Mouse (Mus musculus) G1E (cell line): Measurements from ENCODE around the gene Hist1h2bm. TPM values are rescaled to one million over a fixed set of nuclear protein-coding genes. Genes with fewer than 3 reads are reported as not detected.
A peak's percentile ranks its signal among the peaks of the same experiment; 100 is the strongest.
"Not testable (repeated sequence)": the region's sequence is repeated elsewhere in the genome, so short reads cannot be mapped to it uniquely, and the experiment has no call there.

Experiments used
- ATAC-seq: 2 replicates; pipeline ENCODE4 v1.8.0; 2016; ENCODE audit warnings: mild to moderate bottlenecking; ENCODE audit not compliant: insufficient number of reproducible peaks, poor library complexity, low FRiP score, severe bottlenecking; ENCODE audit errors: extremely low read depth
- DNase-seq: peaks from one replicate; pipeline ENCODE4 v3.0.0; 2012; ENCODE audit warnings: low spot score
- H3K27me3 ChIP-seq: 2 replicates; pipeline ENCODE4 v1.6.1; 2012; ENCODE audit warnings: mild to moderate bottlenecking, low read length, inconsistent platforms; ENCODE audit not compliant: insufficient read depth
- H3K36me3 ChIP-seq: replicated peaks from 2 replicates; pipeline ENCODE3; 2012; ENCODE audit warnings: mild to moderate bottlenecking, inconsistent platforms
- H3K4me1 ChIP-seq: 2 replicates; pipeline ENCODE4 v1.6.1; 2012; ENCODE audit warnings: low read depth, low read length, inconsistent platforms, mixed read lengths; ENCODE audit not compliant: insufficient read depth
- H3K4me3 ChIP-seq: 2 replicates; pipeline ENCODE4 v1.5.1; 2012; ENCODE audit warnings: low read depth, mild to moderate bottlenecking, inconsistent platforms, low read length, moderate library complexity, mixed read lengths
- H3K9me3 ChIP-seq: replicated peaks from 2 replicates; pipeline ENCODE4 v1.6.1; 2012; ENCODE audit warnings: inconsistent platforms
- CTCF ChIP-seq: IDR thresholded peaks from 2 replicates; pipeline ENCODE4 v1.5.1; 2012; ENCODE audit warnings: low read depth, low read length, inconsistent platforms, mixed read lengths
- GATA1 ChIP-seq: IDR thresholded peaks from 2 replicates; pipeline ENCODE4 v1.6.1; 2012; ENCODE audit warnings: borderline replicate concordance, low read length, inconsistent platforms, mixed read lengths
- GATA2 ChIP-seq: IDR thresholded peaks from 2 replicates; pipeline ENCODE4 v1.6.1; 2012; ENCODE audit warnings: low read depth, low read length, inconsistent platforms, borderline replicate concordance
- POLR2AphosphoS5 ChIP-seq: IDR thresholded peaks from 2 replicates; pipeline ENCODE4 v1.6.1; 2012; ENCODE audit warnings: low read depth, low read length, inconsistent platforms; ENCODE audit not compliant: insufficient replicate concordance
- TAL1 ChIP-seq: conservative IDR thresholded peaks from 2 replicates; pipeline ENCODE4 v1.6.1; 2012; ENCODE audit warnings: low read depth, low read length, inconsistent platforms, mixed read lengths
- polyA plus RNA-seq: library from polyadenylated mRNA; stranded (reverse); fragments of >175 nt; gene quantifications from 2 replicates; pipeline ENCODE4 v1.2.3, GENCODE M21; 2012
- total RNA-seq, 2 experiments: library from RNA; stranded (forward) in 1 of 2; stranded (reverse) in 1 of 2; fragments of 200-1000 nt in 1 of 2; fragments of >200 nt in 1 of 2; fragmentation: Nextera tagmentation in 1 of 2; gene quantifications; 2 replicates each; pipeline ENCODE4 v1.2.3; 2014 to 2017

The Hist1h2bm gene
- total and polyA plus RNA-seq, 3 experiments, result 1.2 to 309 (median 209) TPM

DNA sequence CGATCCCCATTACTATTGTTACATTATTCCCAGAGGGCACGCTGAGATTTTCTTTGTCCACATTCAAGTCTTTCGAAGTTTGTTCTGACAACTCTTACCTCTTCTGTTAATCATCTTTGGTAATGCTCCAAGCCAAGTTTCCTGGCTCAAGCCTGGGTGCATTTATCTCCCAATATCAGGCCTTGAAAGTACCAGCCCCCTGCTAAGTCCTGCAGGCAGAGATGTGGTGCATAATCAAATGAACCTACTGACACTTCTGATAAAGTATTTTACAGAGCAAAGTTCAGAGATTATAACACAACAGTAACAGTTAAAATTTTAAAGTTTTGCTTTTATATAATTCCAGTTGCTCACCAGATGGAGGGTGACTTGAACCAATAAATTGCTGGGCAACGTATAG is 10.1 kb upstream of the Hist1h2bm start:
- TF ChIP-seq CTCF, result no peak
- peak; percentile 31; the same call in 1 of the 2 replicates for TF ChIP-seq TAL1
- TF ChIP-seq GATA1, result no peak
- H3K4me1 ChIP-seq, result peaks cover 30% of the 10 kb centered on the region
- no peaks in the 10 kb centered on the region for H3K36me3 ChIP-seq
- no peaks in the 10 kb centered on the region for H3K27me3 ChIP-seq
- DNase-seq, result no peak
- peak overlapping the region; percentile 68; the same call in 1 of the 2 replicates for H3K4me3 ChIP-seq
- H3K9me3 ChIP-seq, result no peaks in the 10 kb centered on the region
- no peak for ATAC-seq

DNA sequence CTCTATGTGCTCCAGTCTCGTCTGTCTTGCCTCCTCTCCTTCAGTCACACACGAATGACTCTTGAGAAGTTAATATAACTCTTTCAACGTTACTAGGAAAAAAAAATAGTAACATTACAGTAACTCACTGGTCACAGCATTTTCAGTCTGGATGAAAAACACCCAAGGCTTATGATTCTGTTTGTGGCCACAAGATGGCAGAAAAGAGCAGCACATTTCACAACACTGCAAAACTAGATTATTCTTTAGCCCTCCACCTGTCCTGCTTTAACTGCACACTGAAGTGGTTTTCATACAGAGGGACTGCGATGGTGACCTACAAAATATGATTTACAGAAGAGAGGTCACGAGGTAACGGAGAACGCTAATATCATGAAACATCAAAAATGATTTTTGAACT is 7.1 kb upstream of the Hist1h2bm start:
- peak overlapping the region; percentile 67; the same call in 1 of the 2 replicates for H3K4me3 ChIP-seq
- DNase-seq, result peak; percentile 11
- no peaks in the 10 kb centered on the region for H3K27me3 ChIP-seq
- no peaks in the 10 kb centered on the region for H3K36me3 ChIP-seq
- TF ChIP-seq GATA1 (no peak), CTCF (peak; percentile 74), POLR2AphosphoS5 (no peak)
- H3K9me3 ChIP-seq, result no peaks in the 10 kb centered on the region
- ATAC-seq, result no peak
- H3K4me1 ChIP-seq, result peaks cover 43% of the 10 kb centered on the region

DNA sequence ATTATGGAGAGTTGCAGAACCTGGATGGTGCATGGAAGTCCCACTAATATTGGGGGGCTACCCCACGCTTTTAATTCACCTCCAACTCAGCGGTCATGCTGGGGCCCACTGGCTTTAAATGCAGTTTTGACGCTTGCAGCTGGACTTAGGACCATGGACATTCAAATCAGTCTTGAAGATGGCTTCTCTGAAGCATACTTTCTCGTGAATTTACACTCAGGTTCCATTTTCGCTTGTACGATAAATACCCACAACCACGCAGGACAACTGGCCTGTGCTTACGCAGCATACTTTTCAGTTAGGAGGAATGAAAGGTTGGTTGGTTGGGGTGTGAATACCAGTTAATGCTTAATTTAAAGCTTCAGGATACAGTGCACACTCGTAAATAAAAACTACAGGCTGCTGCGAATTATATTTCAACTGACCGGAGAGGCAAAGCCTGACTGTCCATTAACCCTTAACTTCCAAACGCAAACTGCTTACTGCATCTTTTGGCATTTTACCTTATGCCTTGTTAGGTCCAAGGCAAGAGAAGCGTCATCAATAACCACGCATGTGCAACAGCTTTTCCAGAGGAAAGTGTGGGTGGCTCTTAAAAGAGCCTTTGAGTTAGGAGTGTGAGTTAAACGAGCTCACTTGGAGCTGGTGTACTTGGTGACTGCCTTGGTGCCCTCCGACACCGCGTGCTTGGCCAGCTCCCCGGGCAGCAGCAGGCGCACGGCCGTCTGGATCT is 6.5 kb upstream of the Hist1h2bm start:
- no peaks in the 10 kb centered on the region for H3K9me3 ChIP-seq
- H3K36me3 ChIP-seq, result no peaks in the 10 kb centered on the region
- H3K4me1 ChIP-seq, result peaks cover 48% of the 10 kb centered on the region
- ATAC-seq, result no peak
- TF ChIP-seq POLR2AphosphoS5 (peak; percentile 93; the same call in 1 of the 2 replicates), GATA2 (no peak), GATA1 (no peak), TAL1 (no peak), CTCF (no peak)
- H3K4me3 ChIP-seq, result peak overlapping the region; percentile 67
- DNase-seq, result no peak
- no peaks in the 10 kb centered on the region for H3K27me3 ChIP-seq

DNA sequence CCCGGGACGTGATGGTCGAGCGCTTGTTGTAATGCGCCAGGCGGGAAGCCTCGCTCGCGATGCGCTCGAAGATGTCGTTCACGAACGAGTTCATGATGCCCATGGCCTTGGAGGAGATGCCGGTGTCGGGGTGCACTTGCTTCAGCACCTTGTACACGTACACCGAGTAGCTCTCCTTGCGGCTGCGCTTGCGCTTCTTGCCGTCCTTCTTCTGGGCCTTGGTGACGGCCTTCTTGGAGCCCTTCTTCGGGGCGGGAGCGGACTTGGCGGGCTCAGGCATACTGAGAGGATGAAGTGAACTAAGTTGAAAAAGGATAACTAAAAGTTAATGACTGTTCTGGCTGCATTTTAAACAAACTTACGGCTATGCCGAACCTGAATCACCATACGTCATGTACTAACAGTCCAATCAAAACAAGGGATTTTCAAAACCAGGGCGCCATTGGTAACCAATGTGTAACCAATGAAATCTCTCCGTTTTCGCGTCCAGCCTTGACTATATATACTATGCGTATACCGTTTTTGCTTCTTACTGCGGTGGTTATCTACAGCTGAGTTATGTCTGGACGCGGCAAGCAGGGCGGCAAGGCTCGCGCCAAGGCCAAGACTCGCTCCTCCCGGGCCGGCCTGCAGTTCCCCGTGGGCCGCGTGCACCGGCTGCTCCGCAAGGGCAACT is 5.8 kb upstream of the Hist1h2bm start, which contains the start of the genes Hist1h2bl and Hist1h2ai:
TSS of gene Hist1h2bl (minus strand) at position 280 of the 676 bp plus-strand sequence.
TSS of gene Hist1h2ai (plus strand) at position 559 of the 676 bp plus-strand sequence.
- peak; percentile 95 for DNase-seq
- not testable (repeated sequence) for H3K9me3 ChIP-seq, H3K27me3 ChIP-seq, H3K36me3 ChIP-seq
- Histone ChIP-seq H3K4me3 (peak within 1 kb of the TSS; percentile 68), H3K4me1 (peaks cover 51% of the 10 kb centered on the region)
- TF ChIP-seq POLR2AphosphoS5, result peak; percentile 93; the same call in 1 of the 2 replicates
- peak; percentile 72 for ATAC-seq

DNA sequence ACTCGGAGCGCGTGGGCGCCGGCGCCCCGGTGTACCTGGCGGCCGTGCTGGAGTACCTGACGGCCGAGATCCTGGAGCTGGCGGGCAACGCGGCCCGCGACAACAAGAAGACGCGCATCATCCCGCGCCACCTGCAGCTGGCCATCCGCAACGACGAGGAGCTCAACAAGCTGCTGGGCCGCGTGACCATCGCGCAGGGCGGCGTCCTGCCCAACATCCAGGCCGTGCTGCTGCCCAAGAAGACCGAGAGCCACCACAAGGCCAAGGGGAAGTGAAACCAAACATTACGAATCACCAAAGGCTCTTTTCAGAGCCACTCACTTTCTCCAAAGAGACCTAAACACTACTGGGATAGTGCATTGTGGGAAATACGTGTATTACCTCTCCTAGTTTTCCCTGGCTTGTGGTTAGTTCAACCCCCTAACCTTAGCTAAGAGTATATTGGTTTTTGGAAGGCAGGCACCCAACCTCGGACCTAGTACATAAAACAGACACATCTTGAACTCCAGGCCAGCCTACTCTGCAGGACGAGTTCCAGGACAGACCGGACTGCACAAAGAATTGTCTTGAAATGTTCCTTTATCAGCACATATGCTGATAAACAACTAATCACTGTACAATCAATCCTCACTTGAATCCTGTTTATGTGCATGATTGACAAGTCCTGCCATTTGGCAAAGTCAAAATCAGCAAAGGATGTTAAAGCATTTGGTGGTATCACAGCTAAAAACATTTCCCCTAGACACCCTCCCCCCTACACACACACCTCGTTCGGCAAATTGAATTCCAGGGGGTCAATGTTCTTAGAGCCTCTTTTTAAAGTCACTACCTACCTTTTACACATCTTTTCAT is 5.1 kb upstream of the Hist1h2bm start:
- DNase-seq, result peak; percentile 21
- not testable (repeated sequence) for H3K36me3 ChIP-seq, H3K9me3 ChIP-seq, H3K27me3 ChIP-seq, ATAC-seq
- Histone ChIP-seq H3K4me1 (peaks cover 47% of the 10 kb centered on the region), H3K4me3 (peak overlapping the region; percentile 68; the same call in 1 of the 2 replicates)
- TF ChIP-seq POLR2AphosphoS5, result peak; percentile 98
